Mouse (Mus musculus) activated CD4-positive, CD25-positive, alpha-beta regulatory T cell, adult 9 weeks (primary cell): ENCODE measurements around the gene Foxp2. TPM values are rescaled to one million over a fixed set of nuclear protein-coding genes. Genes with fewer than 3 reads are reported as not detected.

Experiments used
- polyA plus RNA-seq: library from polyadenylated mRNA; unstranded; fragments of 100-300 nt; shearing (Covaris generic); gene quantifications from one replicate; pipeline ENCODE4 v1.2.1, GENCODE M21; 2017

Gene Foxp2
- polyA plus RNA-seq, result 0.42 TPM

DNA sequence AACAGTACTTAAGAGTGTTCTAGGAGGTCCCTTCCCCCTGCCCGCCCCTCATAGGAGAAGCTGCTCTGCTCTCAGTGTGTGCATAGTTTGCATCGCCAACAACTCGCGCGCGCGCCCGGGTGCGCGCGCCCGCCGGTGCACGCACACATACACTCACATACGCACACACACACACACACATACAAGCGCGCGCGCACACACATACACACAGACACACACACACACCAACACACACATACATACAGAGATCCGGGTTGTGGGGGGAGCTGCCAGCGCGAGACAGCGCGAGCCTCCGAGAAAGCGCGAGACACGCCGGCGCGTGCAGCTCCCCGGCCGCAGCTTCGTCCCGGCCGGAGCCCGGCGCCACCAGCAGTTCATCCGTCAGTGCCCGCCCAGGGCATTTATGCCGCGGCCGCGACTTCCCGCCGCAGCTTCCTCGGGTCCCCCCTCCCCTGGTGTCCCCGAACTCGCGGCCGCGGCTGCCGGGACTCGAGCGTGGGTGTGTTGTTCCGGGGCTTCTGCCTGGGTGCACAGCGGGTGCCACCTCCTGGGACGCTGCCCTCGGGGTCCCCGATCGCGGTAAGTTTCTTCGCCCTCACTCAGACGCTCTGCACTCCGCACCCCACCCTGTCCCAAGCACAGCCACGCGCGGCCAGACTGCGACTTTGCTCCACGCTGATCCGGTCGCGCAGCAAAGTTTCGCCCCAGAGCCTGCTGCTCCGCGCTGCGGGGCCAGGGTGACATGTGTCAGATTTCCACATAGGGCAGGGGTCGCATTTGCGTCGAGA lies at the start of gene Foxp2:
Foxp2 (plus strand) TSS at position 167 of the 788 bp plus-strand sequence.

Other genes with a start within 250 kb of the Foxp2 start
- not detected for gene Ppp1r3a, start 146.1 kb upstream of the Foxp2 start, polyA plus RNA-seq